Mouse (Mus musculus): Measurements from ENCODE around the gene Il4i1. TPM values are rescaled to one million over a fixed set of nuclear protein-coding genes. Genes with fewer than 3 reads are reported as not detected.
"Not testable (repeated sequence)": the region's sequence is repeated elsewhere in the genome, so short reads cannot be mapped to it uniquely, and the experiment has no call there.

Il4i1 gene
- total RNA-seq, 2 experiments from 2014 or later, result 1.4 to 2.0 TPM

- DNase-seq, result peak; percentile 62
Observed at GRCm38 (mm10) chr7:44864595-44865542, 48.7 kb downstream of the Il4i1 start.

DNA sequence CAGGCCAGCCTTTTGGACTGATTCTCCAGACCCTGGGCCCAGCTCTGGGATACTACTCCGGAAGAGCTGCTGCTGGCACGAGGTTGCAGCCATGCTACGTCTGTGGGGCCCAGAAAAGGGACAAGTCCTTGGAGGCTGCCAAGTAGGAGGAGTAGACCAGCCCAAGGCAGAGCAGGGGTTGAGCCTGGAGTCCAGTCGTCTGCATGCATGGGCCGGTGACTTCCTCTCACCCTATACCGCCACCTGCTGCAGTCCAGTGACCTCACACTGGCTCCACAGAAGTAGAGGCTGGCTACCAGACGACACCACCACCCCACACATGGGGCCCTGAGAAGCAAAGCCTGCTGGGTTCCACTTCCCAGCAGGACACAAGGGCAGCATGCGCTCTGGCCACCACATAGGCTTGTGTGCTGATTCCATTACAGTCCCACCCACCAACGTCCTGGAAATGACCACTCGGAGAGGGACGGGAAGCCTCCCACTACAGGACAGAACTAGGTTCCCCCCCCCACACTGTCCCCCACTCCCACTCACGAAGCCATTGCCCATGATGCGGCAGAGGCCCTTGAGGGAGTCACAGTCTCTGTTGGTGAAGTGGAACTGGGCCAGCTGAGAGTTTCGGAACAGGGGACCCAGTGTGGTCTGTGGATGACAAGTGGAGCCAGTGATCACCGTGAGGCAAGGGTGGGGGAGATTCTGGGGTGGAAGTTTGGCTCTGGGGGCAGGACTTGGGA lies 50.3 kb downstream of the Il4i1 start:
- DNase-seq, result peak; percentile 82

- no peak for DNase-seq
Observed at GRCm38 (mm10) chr7:44867010-44867702, 51.0 kb downstream of the Il4i1 start.

GRCm38 (mm10) chr7:44867802-44868201 lies 51.6 kb downstream of the Il4i1 start:
- DNase-seq, result no peak

DNA sequence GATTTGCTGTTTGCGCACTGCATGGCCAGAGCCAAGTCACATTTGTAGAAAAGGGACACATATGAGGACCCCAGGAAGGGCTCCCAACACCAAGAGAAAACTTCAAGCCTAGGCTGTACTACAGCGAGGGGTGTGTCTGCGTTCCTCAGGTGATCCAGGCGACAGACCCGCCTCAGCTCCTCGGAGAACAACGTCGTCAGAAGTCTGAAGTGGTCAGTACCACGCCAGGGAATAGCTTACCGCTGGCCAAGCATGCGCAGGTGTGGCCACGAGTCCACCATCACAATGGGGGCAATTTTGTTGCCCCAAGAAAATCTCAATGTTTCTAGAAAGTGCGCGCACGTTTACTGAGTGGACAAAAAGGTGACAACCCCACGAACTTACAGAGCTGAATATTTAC lies 52.3 kb downstream of the Il4i1 start:
- DNase-seq, result no peak

GRCm38 (mm10) chr7:44868919-44869696 lies 52.9 kb downstream of the Il4i1 start:
- peak; percentile 78 for DNase-seq

GRCm38 (mm10) chr7:44869697-44870528 lies 53.7 kb downstream of the Il4i1 start, which contains the start of gene Ptov1:
TSS of gene Ptov1 (minus strand) at chr7:44869788.
- DNase-seq, result peak; percentile 93

DNA sequence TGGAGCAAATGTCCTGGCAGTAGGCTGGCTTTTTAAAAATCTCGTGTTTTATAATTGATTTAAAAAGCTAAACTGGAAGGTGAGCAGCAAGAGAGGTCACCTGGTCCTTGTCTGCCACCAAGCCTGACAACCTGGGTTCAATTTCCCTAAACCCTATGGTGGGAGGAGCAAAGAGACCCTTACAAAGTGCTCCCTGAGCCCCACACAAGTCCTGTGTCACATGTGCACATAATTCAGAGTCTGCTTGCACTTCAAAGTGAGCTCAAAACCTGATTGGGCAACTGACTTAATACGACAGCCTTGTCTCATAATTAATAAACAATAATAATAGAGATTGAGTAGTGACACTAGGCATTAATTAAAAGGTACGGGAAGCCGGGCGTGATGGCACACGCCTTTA lies 54.4 kb downstream of the Il4i1 start:
- no peak for DNase-seq

GRCm38 (mm10) chr7:44871181-44871580 lies 55.0 kb downstream of the Il4i1 start:
- DNase-seq, result no peak

- not testable (repeated sequence) for DNase-seq
Observed at GRCm38 (mm10) chr7:44871774-44872173, 55.6 kb downstream of the Il4i1 start.

GRCm38 (mm10) chr7:44877833-44878232 lies 61.6 kb downstream of the Il4i1 start:
- DNase-seq, result peak; percentile 60

DNA sequence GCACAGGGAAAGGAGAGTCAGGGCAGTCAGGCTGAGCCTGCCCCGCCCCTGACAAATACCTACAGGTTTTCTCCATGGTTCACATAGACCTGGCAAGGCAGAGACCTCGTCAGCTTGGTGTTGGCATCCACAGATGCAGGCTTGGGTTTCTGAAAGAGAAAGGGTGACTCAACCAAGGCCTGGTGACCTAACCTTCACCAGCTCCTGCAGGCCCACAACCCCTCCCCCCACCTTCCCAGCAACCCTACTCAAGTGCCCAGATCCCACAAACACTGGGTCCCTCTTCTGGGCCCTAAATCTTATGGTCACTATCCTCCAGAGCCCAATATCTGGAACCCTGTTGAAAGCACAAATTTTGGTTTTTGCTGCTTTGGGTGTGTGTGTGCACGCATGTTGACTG lies 66.8 kb downstream of the Il4i1 start:
- no peak for DNase-seq

DNA sequence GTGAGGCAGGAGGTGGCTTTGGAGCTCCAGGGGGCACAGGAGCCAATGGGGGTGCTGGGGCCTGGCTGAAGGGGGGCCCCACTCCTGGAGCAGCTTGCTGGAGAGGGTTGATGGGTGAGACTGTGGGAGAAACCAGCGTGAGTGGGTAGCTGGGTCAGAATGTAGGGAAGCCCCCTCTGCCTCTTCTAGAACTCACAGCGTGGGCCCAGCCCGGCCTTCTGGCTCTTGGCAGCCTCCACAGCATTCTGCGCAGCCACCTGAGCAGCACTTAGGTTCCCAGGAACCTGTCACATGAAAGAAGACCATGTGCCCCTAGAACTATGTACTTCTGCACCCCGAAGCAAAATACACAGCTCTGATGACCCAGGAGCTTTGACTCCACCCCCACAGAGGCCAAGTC lies 68.5 kb downstream of the Il4i1 start:
- DNase-seq, result no peak

DNA sequence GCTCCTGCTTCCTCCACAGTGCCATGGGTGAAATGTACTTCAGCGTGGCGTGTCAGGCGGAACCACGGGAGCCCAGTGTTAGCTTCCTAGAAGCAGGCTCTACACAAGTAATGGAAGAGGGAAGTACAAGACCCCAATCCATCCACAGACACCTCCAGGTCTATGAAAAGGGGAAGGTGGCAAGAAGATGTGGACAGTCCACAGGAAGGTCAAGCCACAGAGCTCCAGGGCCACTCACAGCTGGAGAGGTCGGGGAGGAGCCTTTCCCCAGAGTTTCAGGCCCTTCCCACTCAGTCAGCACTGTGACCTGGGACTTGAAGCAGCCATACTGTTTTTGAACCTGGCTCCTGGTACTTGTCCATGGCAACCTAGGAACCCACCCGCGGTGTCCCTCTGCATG lies 70.8 kb downstream of the Il4i1 start:
- DNase-seq, result no peak

DNA sequence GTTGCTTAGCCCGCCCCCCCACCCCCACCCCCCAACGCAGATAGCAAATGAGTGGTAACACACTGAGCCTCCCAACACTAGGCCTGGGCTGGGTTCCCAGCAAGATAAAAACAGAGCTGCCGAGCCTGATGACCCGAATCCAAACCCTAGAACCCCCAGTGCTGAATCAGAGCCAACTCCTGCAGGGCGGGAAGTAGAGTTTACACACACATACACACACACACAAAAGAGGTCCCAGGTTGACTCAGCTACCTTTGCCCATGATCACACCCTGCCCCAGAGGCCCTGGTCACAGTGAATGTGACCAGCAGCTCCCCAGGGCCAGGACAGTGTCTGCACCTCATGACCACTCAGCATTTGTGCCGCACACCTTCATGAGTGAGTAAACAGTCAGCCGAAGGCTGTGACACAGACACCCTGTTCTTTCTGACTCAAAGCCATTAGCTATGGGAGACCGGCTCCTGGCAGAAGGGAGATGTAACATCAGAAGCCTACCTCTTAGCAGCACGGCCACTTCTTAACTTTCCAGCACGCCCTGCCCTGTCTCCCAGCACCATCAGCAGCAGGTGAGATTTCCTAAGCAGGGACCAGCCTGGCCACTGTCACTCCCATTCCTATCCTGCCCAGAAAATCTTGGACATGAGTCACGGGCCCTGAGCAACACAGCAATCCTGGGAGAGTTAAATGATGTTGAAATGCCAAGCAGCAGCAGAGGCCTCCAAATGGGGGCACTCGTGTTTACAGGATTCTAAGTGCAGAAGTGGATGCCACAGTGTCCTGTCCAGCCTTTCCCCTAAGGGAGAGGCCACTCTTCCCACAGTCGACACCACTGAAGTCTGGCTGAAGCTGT lies 72.3 kb downstream of the Il4i1 start:
- DNase-seq, result peak; percentile 66

GRCm38 (mm10) chr7:44890180-44890579 lies 74.0 kb downstream of the Il4i1 start:
- no peak for DNase-seq

All from heart, postnatal 4 days (tissue).